Mouse (Mus musculus): ENCODE measurements at regions not wholly inside any gene's neighbourhood (a gene's known extent, or its start where the extent isn't known, plus 50 kb on each side); places are given as distances from the start of the nearest gene placed in this dataset.

DNA sequence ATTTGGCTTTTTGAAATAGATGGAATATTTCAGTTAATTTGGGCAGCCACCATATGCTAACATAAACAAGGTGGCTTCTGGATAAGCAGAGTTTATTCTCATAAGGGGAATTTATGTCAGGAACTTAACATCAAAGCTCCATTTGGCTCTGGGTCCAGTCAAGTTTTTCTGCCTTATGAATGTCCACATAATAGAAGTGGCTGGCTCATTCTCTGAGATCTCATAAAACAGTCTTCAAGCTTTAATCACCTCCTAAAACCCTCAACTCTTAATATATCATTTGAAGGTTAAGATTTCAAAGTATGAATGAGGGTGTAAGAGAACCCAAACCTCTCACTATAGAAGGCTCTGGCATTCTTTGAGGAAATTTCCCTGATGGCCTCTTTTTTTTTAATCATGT is 1361.0 kb downstream of the Efna5 start:
- peak; percentile 85 for DNase-seq (ENCODE audit: inconsistent ontology term)

DNA sequence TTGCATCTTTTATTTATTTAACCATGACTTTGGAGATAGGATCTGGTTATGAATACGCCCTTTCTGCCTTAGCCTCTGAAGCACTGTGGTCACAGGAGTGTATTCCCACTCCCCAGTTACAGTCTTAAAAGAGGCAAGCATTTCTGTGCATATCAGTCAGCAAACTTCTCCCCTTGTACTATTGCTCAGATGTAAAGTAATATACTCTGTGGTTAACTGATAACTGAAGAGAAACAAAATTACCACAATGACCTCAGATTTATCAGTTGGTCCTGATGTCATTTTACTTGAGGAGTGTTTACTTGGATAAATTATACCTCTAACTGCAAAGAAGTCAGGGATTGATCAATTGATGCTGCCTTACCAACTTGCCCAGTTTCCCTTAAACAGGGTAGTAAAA is 1366.1 kb downstream of the Efna5 start:
- no peak for DNase-seq (ENCODE audit: inconsistent ontology term)

- DNase-seq (ENCODE audit: inconsistent ontology term), result peak; percentile 7
Measured at GRCm38 (mm10) chr17:61513433-61513832, 1367.7 kb downstream of the Efna5 start.

GRCm38 (mm10) chr17:61495261-61495660 is 1385.9 kb downstream of the Efna5 start:
- no peak for DNase-seq (ENCODE audit: inconsistent ontology term)

DNA sequence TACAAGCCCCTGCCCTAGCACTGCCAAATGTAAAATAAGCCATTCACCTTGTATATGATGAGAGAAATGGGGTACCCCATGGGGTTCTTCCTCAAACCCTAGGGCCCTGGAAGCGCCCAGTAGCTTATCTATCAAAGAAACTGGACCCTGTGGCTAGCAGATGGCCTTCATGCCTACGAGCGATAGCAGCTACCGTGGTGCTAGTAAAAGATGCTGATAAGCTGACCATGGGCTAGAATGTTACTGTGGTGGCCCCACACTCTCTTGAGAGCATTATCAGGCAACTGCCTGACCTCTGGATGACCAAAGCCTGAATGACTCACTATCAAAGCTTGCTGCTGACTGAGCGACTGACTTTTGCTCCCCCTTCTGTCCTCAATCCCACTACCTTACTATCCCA is 1403.7 kb downstream of the Efna5 start:
- no peak for DNase-seq (ENCODE audit: inconsistent ontology term)

- DNase-seq (ENCODE audit: inconsistent ontology term), result no peak
Measured at GRCm38 (mm10) chr17:61474405-61474804, 1406.7 kb downstream of the Efna5 start.

- no peak for DNase-seq (ENCODE audit: inconsistent ontology term)
Measured at GRCm38 (mm10) chr17:61452943-61453342, 1428.2 kb downstream of the Efna5 start.

DNA sequence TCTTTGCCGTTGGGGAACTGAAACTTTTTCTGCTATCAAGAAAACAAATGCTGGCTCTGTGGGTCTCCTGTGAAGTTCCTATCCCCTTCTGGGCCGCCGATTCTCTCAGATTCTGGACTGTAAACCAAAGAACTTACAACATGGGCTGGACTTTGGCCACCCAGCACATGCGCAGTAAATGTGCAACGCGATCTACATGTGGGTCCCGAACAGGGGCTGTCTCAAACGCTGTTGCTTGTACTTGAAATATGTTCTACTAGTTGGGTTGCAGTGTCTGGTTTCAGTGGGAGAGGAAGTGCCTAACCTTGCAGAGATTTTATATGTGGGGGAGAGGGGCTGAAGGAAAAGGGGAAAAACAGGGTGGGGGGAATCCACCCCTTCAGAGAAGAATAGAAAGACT is 1454.3 kb downstream of the Efna5 start:
- no peak for DNase-seq (ENCODE audit: inconsistent ontology term)
